ENCODE assay signal across 10 mouse cellular contexts in the genomic region with DNA sequence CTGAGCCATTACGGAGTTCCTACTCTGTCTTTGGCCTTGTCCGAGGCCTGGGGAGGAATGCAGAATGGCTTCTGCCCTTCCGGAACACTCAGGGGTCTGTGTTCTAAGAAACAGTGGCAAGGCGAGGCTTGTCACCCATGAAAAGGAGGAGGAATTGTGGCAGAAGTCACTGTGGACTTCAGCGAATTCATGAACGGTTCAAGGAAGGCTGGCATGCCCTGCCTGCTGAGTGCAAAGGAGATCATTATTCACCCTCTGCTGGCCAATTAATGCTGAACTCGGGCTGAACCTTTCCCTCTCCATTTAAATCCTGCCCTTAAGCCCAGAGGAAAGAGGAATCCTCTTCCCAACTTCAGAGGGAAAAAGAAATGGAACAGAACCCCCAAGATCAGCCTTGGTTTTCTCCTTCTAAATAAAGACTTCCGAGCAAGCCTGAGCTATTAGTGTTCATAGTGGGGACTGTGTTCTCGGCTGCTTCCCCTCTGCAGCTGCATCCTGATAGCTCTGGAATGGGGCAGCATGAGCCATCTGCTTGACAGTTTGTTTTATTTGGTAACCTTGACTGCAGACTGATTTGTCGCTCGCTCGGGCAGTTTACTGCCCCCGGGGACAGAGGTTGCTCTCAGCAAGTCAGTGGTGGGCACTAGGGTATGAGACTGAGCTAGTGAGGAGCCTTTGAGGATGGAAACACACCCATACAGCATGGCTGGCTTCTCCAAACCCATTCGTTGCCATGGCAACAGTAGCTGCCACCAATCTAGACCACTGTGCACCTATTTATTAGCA.
DNase-seq lines count a peak whose midpoint lies in the region; ATAC-seq and TF ChIP-seq lines count a peak whose summit lies in the region.
"Had no signal": no experiment of that assay in that cellular context is flagged by ENCODE, and none has a peak within 500 bp of the region (broad histone marks: within the 10 kb centered on the region; RNA-seq: fewer than 3 reads in every experiment).

No protein-coding gene starts in this region.

- no peak overlapping the region for H3K4me2 ChIP-seq in heart, postnatal 0 days (ENCODE audit: low read depth, low read length)
- H3K4me2 ChIP-seq in forebrain, embryonic 13.5 days, result no peak overlapping the region
- no peak overlapping the region for H3K4me2 ChIP-seq in neural tube, embryonic 15.5 days
- H3K4me2 ChIP-seq: liver, embryonic 15.5 days had no signal

- H3K4me3 ChIP-seq in heart, postnatal 0 days (ENCODE audit: low read depth, low read length), result no peak overlapping the region
- no peak overlapping the region for H3K4me3 ChIP-seq in forebrain, embryonic 13.5 days
- H3K4me3 ChIP-seq in neural tube, embryonic 15.5 days (replicated peaks), result no peak overlapping the region
- H3K4me3 ChIP-seq in cerebellum, adult 2 months (replicated peaks; ENCODE audit: insufficient read depth, low read depth, low read length), result no peak overlapping the region
- no peak overlapping the region for H3K4me3 ChIP-seq in heart, adult 2 months
- H3K4me3 ChIP-seq: liver, embryonic 15.5 days had no signal

- H3K27ac ChIP-seq in heart, postnatal 0 days (ENCODE audit: low read depth), result no peak overlapping the region
- peak overlapping the region; percentile 65 for H3K27ac ChIP-seq in forebrain, embryonic 13.5 days
- peak overlapping the region; percentile 73 for H3K27ac ChIP-seq in neural tube, embryonic 15.5 days (replicated peaks)
- no peak overlapping the region for H3K27ac ChIP-seq in cerebellum, adult 2 months (ENCODE audit: insufficient read depth, low read length)
- no peak overlapping the region for H3K27ac ChIP-seq in heart, adult 2 months
- H3K27ac ChIP-seq: liver, embryonic 15.5 days had no signal

- intact Hi-C loops in heart, postnatal 25 days (cut with DNase I), result no loop called here
- intact Hi-C loops in heart, adult 2 months (cut with DNase I), result no loop called here

- no peaks in the 10 kb centered on the region for H3K4me1 ChIP-seq in heart, postnatal 0 days (ENCODE audit: control insufficient read depth, insufficient read depth)
- peaks cover 26% of the 10 kb centered on the region for H3K4me1 ChIP-seq in forebrain, embryonic 13.5 days
- peaks cover 19% of the 10 kb centered on the region for H3K4me1 ChIP-seq in neural tube, embryonic 15.5 days
- no peaks in the 10 kb centered on the region for H3K4me1 ChIP-seq in cerebellum, adult 2 months (ENCODE audit: control insufficient read depth, insufficient read depth, low read length)
- no peaks in the 10 kb centered on the region for H3K4me1 ChIP-seq in heart, adult 2 months (ENCODE audit: control insufficient read depth, insufficient read depth, low read length)
- H3K4me1 ChIP-seq: liver, embryonic 15.5 days had no signal

- H3K36me3 ChIP-seq in heart, postnatal 0 days (replicated peaks; ENCODE audit: control insufficient read depth, insufficient read depth, low read length), result no peaks in the 10 kb centered on the region
- no peaks in the 10 kb centered on the region for H3K36me3 ChIP-seq in forebrain, embryonic 13.5 days (ENCODE audit: poor library complexity, severe bottlenecking)
- no peaks in the 10 kb centered on the region for H3K36me3 ChIP-seq in neural tube, embryonic 15.5 days
- H3K36me3 ChIP-seq in heart, adult 2 months (ENCODE audit: control insufficient read depth, insufficient read depth, low read length), result no peaks in the 10 kb centered on the region
- H3K36me3 ChIP-seq: liver, embryonic 15.5 days had no signal

- ATAC-seq in heart, postnatal 0 days (ENCODE audit: insufficient read depth, low read depth), result no peak
- peak; percentile 81 for ATAC-seq in forebrain, embryonic 13.5 days
- peak; percentile 68 for ATAC-seq in neural tube, embryonic 15.5 days (ENCODE audit: low FRiP score)

- 37% methylated on average over 14 of the region's 14 CpGs for WGBS in heart, postnatal 0 days
- 23% methylated on average over 14 of the region's 14 CpGs for WGBS in forebrain, embryonic 13.5 days
- 14% methylated on average over 14 of the region's 14 CpGs for WGBS in neural tube, embryonic 15.5 days
- WGBS in cerebellum, adult 2 months, result 41% methylated on average over 14 of the region's 14 CpGs
- 44% methylated on average over 14 of the region's 14 CpGs for WGBS in heart, adult 2 months

- H3K79me2 ChIP-seq in heart, adult 2 months (replicated peaks; ENCODE audit: control insufficient read depth, insufficient read depth, low read length), result no peaks in the 10 kb centered on the region

- TF ChIP-seq POLR2A in cerebellum, adult 2 months (IDR thresholded peaks at IDR 0.05; ENCODE audit: borderline replicate concordance, insufficient read depth, low read length), result no peak
- TF ChIP-seq POLR2A in heart, adult 2 months (IDR thresholded peaks at IDR 0.05; ENCODE audit: insufficient read depth, low read depth, low read length), result no peak

- no peak for TF ChIP-seq EP300 in heart, postnatal 0 days (IDR thresholded peaks at IDR 0.05; ENCODE audit: low read depth)
- TF ChIP-seq EP300 in heart, adult 2 months (IDR thresholded peaks at IDR 0.05; ENCODE audit: insufficient read depth, low read depth, low read length), result no peak

- TF ChIP-seq CTCF in heart, postnatal 0 days (IDR thresholded peaks at IDR 0.05; ENCODE audit: low read depth), result peak; percentile 20; the same call in 1 of the 2 replicates
- no peak for TF ChIP-seq CTCF in cerebellum, adult 2 months (IDR thresholded peaks at IDR 0.05; ENCODE audit: borderline replicate concordance, insufficient read depth, low read depth, low read length)
- no peak for TF ChIP-seq CTCF in heart, adult 2 months (IDR thresholded peaks at IDR 0.05)

- DNase-seq in heart, postnatal 0 days (ENCODE audit: low spot score), result no peak
- no peak for DNase-seq in heart, postnatal 25 days (ENCODE audit: low spot score)
- DNase-seq in kidney, postnatal 36 days, result peak; percentile 13 to 42
- DNase-seq in cerebellum, adult 2 months, result no peak
- DNase-seq in thymus, postnatal 10 days (ENCODE audit: low spot score in 2 of 2), result no peak
- DNase-seq in heart, adult 2 months, result no peak
- DNase-seq: right cerebral cortex, postnatal 14 days had no signal

- H3K9me3 ChIP-seq in heart, postnatal 0 days (replicated peaks; ENCODE audit: control insufficient read depth, low read length), result peaks cover 5% of the 10 kb centered on the region; the same call in 1 of the 2 replicates
- H3K9me3 ChIP-seq in forebrain, embryonic 13.5 days (replicated peaks), result 0 out of 2 replicates have a peak, but pooled peaks cover 6% of the 10 kb centered on the region
- H3K9me3 ChIP-seq in neural tube, embryonic 15.5 days (replicated peaks), result no peaks in the 10 kb centered on the region
- H3K9me3 ChIP-seq: liver, embryonic 15.5 days had no signal

- H3K9ac ChIP-seq in heart, postnatal 0 days (replicated peaks; ENCODE audit: low read depth, low read length), result no peak overlapping the region
- 0 out of 2 replicates have a peak overlapping the region, but pooled peaks have one; percentile 5 for H3K9ac ChIP-seq in forebrain, embryonic 13.5 days
- H3K9ac ChIP-seq in neural tube, embryonic 15.5 days (replicated peaks), result no peak overlapping the region; the same call in 1 of the 2 replicates
- H3K9ac ChIP-seq in heart, adult 2 months (ENCODE audit: low read depth, low read length), result no peak overlapping the region
- H3K9ac ChIP-seq: liver, embryonic 15.5 days had no signal

- H3K27me3 ChIP-seq in heart, postnatal 0 days (ENCODE audit: control insufficient read depth, insufficient read depth, low read length), result peaks cover 6% of the 10 kb centered on the region; the same call in 1 of the 2 replicates
- H3K27me3 ChIP-seq in forebrain, embryonic 13.5 days, result no peaks in the 10 kb centered on the region
- H3K27me3 ChIP-seq in neural tube, embryonic 15.5 days (replicated peaks), result no peaks in the 10 kb centered on the region
- H3K27me3 ChIP-seq in cerebellum, adult 2 months (ENCODE audit: control insufficient read depth, insufficient read depth, low read length), result no peaks in the 10 kb centered on the region
- H3K27me3 ChIP-seq in heart, adult 2 months (ENCODE audit: control insufficient read depth, insufficient read depth, low read length), result no peaks in the 10 kb centered on the region
- H3K27me3 ChIP-seq: liver, embryonic 15.5 days had no signal

Comparison
In these comparisons a context has a peak if more than half of its experiments do, and no peak if none do; other contexts are left out.
1. DNase-seq: peak in kidney, postnatal 36 days (2 of 2); none in heart, postnatal 0 days (single experiment), heart, postnatal 25 days (single experiment), cerebellum, adult 2 months (0 of 2), thymus, postnatal 10 days (0 of 2) and heart, adult 2 months (0 of 2).
2. H3K27ac ChIP-seq: peak in forebrain, embryonic 13.5 days (single experiment) and neural tube, embryonic 15.5 days (single experiment); none in heart, postnatal 0 days (single experiment), cerebellum, adult 2 months (single experiment) and heart, adult 2 months (single experiment).